Mouse (Mus musculus) gastrocnemius, postnatal 4 days (tissue): ENCODE results near the gene Apeh. TPM values are rescaled to one million over a fixed set of nuclear protein-coding genes. Genes with fewer than 3 reads are reported as not detected.
A peak's percentile ranks its signal among the peaks of the same experiment; 100 is the strongest.

Source experiments
- DNase-seq, 2 experiments: peaks; one replicate each; pipeline ENCODE4 v3.0.0; 2021 to 2022; ENCODE audit warnings: low spot score in 2 of 2, mixed read lengths in 2 of 2
- total RNA-seq, 2 experiments: library from RNA; stranded (reverse); gene quantifications; 2 replicates each; pipeline ENCODE4 v1.2.3; 2021

Gene Apeh
- total RNA-seq, 2 experiments from 2014 or later: 47.7 to 51.5 TPM

DNA sequence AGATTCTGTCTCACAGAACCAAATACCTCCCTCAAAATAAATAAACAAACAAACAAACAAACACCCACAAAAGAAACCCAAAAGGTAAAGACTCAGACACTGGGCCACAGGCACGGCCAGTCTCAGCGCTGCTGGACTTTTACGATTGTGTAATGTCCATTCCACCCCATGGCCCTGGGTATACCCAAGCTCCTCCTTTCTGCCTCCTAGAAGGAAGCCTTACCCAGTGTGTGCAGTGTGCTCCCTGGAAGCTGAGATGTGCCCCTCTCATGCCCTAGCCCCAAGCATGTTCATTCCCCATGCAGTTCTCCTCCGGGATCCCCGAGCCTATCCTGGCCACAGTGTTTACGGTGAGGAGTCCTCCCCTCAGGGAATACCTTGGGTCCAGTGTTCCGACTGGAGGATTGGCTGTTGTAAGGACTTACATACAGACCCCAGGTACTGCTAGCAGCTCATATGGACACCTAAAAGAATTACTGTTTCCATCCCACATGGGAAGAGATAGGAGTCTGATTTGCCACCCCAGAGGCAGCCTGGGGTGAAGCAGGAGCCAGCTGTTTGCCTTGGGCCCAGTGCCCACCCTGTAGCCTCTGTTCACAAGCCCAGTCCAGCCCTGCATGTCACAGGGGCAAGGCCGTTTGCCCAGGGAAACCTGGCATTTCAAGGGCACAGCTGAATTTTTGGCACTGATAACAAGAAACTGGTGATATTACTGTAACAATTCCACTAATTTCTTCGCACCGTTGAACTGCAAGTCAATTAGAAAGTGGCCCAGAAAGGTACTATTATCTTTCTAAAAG is 27.0 kb upstream of the Apeh start:
- DNase-seq: no peak

DNA sequence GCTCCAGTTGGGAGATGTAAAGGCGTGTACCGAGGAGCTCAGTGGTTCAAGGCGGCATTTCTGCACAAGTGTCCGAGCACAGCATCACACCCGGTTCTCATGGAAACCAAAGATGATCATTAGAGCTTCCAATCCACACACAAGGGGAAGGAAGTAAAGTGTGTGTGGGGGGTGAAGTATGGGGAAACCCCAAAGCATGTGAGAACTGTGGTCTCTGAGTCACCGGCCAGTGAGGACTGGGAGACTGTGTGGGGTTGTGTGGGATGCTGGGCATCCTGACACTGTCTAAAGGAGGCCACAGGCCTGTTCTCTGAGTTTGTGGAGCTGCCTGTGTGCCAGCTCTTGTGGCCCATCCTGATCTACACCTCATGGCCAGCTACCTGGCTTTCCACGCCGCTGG is 26.3 kb upstream of the Apeh start:
- DNase-seq: no peak

DNA sequence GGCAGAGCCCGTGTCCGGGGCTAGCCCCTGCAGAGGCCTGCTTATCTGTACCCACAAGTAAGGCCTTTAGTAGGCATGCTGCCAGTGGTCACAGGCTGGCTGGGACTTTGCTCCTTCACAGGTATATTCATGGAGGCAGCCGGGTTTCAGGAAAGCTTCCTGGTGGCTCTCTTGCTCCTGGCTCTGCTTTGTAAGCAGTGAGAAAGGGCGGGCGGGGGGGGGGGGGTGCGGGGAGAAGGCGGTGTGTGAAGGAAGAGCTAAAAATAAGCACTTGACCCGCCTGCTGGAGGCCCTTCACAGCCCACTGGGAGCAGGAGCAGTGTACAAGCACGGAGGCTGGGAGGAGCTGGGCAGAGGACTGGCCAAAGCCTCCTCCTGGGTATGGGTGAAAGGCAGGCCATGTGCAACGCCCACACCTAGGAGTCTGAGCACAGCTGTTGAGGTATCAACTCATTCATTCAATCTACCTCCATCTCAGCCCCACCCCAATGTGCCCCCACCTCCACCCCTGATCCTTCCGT is 25.5 kb upstream of the Apeh start:
- DNase-seq: no peak

DNA sequence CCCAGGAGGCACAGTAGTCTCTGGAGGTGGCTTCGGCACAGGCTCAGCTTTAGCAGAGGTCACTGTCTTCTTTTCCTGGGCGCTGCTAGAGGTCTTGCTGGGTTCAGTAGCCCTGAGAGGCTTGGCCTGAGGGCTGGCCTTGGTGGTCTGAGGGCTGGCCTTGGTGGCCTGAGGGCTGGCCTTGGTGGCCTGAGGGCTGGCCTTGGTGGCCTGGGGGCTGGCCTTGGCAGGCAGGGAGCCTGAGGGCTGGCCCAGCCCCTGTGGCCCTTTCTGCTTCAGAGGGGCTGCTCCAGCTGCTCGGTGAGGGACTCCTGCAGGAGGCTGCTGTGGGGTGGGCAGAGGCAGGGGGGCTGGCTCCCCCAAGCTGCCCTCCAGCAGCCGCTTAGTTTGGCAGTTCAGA is 22.7 kb upstream of the Apeh start:
- no peak for DNase-seq

DNA sequence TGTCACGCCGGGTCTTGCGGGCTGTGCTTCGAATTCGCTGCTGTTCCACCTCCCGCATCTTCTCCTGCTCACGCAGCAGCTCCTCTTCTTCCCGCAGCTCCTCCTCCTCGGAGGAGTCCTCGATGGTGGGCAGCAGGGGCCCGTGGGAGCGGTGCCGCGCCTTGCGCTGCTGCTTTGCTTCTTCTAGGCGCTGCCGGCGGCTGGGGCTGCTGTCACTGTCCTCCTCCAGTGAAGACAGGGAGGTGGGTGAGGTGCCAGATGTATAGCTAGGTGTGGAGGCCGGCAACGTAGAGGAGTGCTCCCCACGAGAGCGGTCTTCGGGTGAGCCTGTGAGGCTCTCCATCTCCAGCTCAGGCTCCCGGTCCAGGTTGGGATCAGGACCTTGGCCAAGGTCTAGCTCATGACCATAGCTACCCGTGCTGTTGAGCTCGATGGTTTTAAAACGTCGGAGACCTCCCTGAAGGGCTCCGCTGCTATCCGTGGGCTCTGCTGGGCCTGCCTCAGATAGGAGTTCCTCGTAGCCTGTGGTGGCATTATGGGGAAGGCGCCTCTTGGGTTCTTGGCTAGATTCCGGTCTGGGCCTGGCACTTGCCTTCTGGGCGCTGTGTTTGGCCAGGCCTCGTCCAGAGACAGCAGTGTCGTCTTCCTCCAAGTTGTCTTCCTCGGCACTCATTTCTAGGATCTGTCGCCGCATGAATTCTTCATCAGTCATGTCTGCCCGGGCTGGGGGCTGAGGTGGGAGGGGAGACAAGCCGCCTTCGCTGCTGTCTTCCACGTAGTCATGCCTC is 21.1 kb upstream of the Apeh start:
- no peak for DNase-seq

DNA sequence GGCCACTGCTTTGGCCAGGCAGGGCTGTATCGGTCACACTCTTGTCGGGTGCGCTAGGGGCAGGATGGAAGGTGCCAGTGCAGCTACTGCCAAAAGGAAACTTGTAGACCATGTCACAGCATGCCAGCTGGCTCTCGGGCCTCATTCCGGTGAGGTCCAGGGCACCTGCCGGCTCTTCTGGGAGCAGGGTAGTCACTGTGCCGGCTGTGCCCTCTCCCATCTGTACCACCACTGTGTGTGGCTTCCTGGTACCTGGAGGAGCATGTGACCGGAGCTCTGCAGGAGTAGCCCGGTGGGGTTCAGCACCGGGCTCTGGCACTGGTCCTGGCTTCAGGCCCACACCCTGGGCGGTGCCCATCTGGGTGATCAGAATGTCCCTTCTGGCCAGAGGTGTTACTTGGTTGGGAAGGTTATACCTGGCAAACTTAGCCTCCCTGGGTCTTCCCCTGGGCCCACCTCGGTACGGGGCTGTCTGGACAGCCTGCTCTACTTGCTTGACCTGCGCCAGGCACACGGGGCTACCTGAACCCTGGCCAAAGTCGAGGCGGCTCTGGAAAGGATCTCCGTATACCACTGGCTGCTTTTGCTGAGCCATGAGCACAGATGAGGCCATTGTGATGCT is 18.4 kb upstream of the Apeh start:
- no peak for DNase-seq

DNA sequence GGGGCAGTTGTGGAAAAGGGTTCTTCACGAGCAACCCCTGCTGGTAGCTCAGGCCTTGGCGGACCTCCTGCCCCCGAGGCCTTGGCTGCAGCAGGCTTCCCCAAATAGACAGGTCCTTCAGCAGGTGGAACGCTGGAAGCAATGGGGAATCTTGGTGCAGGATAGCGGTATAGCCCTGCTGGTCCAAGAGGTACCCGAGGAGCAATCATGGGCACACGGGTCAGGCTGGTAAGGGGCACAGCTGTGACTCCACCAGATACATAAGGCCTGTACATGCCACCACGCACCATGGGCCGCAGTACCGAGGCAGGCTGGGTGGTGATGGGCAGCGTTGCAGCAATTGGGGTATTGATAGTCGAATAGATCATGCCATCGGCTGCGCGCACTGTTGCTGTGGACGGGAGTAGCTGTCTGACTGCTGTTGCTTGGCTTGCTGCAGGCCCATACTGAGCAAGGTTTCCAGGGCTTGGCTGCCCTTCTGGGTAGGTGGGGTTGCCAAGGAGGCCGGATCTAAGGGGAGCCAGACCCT is 17.3 kb upstream of the Apeh start:
- no peak for DNase-seq

DNA sequence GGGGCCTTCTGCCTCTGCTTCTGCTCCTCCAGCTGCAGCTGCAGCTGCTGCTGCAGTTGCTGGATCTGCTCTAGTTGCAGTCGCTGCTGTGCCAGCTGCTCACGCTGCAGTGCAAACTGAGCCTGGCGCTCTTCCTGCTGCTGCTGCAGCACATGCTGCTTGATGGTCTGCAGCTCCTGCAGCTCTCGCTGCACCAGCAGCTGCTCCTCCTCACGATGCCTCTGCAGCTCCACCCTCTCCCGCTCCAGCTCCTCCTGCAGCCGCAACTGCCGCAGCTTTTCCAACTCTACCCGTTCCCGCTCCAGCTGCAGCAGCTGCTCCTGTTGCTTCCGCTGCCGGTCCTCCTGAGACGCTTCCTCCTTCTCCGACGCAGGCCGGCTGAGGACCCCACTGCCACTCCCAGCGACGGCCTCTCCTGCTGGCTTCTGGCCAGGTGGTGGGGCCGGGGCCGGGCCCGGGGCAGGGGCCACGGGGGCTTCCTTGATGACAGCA is 16.7 kb upstream of the Apeh start:
- DNase-seq: no peak

DNA sequence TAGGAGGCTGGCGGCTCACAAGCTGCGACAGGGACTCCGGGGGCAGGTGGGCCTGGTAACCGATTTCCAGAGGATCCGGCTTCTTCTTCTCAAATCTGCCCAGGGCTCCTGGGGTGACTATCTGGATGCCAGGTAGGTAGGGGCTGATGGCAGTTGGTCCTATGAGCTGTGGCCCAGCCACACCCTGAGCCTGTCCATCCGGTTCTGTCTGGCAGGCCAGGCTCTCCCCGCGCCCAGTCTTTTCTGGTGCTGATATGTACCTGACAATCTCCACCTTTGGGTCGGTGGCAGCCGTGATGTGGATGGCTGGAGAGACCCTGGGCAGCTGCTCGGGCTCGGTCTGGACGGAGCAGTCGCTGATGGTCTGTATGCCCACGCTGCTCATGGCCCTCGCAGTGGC is 15.8 kb upstream of the Apeh start:
- no peak for DNase-seq

DNA sequence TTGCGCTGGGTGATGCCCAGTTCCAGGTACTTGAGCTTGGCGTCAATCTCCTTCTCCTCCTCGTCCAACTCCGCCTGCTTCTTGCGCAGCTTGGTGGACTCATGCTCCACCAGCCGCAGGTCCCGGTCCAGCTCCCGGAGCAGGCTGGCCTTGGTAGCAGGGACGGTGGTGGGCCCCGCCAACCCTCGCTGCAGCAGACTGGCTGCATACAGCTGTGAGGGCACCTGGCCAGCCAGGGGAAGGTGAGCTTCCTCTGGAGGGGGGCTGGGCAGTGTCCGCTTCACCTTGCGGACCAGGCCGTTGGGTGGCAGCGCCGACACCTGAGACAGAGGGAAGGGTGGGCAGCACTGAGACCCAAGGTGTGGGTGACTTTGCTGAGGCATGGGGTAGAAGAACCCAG is 13.5 kb upstream of the Apeh start:
- no peak for DNase-seq

DNA sequence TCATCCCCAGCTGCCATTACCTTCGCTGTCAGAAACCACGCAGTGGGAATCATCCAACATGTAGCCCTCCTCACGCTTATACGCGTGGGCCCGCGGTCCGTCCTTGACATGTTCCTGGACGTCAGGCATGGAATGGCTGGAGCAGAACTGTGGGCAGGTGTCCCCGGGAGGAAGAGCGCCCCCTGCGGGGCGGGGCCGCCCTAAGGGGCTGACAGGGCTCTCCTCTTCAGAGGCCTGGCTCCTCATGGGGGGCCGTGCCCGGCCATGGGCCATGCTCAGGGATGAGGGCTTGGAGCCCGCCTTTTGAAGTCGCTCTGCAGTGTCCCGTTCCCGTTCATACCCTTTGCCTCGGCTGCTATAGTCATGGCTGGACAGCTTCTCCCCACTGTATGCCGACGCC is 11.7 kb upstream of the Apeh start:
- no peak for DNase-seq

DNA sequence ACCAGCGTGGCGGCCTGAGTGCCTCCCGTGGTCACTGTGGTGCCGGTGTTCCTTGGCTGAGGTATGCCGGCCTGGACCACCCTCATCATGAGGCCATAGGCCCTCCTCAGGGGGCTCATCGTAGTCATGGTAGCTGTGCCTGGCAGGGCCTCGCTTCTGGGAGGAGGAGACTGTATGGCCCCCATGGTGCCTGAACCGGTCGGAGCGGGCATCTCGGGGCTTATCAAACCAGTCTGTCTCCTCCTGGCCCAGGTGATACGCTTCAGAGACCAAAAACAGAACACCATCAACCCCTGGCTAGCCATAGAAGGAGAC is 11.1 kb upstream of the Apeh start:
- no peak for DNase-seq

DNA sequence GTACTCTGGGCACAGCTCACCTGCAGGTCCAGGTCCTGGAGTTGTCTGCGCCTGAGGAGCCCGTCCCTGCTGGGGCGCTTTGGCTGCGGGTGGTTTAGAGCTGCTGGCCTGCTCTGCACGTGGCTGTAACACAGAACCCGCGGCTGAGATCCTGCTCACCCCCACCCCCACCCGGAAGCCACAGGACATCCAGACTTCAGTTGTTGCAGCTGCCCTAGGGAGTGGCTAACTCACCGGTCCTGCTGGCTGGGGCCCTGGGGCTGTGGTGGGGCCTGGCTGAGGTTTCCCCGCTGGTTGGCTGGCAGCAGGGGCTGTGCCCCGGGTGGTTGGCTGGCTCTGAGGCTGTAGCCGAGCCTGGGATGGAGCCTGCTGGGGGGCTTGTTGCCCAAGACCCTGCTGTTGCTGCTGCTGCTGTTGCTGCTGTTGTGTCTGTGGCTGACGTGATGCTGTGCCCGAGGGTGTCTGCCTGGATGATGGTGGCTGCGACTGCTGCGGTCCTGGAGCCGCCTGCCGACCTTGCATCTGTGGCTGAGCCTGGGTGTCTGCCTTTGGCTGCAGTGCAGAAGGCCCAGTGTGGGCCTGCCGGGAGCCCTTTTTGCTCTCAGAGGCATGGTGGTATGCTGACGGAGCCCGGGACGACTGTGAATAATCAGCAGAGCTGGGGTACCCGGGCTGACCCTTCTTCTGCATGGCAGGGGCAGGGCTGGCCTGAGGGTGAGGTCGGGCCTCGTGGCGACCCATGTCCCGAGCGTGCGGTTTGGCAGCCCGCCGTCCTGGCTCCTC is 10.6 kb upstream of the Apeh start:
- no peak for DNase-seq

DNA sequence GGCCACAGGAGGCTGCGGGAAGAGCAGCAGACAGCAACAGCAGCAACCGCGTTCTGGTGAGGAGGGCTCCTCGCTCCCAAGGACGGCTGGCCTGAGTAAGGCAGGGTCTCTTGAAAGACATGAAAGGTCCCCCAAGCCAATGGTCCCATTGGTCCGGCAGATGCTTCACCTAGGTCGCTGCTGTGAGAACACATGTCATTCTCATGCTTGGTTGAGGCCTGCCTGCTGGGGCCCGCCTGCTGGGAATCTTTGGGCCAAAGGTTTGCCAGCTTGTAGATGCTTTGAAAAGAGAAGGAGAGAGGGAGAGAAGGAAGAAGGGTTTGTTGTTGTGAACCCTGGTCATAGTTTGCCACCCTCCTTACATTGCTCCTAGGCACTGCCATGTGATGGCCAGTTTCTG is 5.2 kb upstream of the Apeh start:
- DNase-seq: no peak

DNA sequence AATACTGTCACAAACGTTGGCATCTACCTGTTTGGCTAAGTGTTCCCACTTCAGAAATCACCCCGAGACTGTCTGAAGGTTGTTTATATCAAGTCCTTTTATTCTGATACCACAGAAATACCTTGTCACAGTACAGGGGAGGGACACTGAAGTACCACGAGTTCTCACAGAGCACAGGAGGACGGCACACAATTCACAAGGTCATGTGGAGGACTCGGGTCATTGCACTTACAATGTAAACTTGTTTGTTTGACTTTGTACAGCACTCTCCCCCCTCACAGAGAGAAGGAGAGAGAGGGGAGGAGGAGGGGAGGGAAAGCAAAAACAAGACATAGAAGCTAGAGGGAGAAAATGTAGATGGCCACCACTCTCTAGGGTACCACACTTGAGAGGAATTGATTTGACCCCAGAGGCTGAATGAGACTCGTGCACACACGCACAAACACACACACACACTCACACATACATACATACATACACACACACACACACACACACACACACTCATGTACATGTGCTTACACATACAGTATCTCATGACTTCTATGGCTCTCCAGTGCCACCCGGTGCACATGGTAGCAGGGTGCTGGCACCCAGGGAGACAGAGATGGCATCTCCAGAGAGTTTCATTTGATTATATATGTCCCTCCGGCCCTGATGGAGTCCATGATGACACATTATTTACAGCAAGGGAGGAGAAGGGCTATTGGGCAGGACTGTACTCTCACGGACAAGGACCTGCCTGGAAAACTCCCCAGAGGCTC is 1.7 kb upstream of the Apeh start:
- DNase-seq: no peak

DNA sequence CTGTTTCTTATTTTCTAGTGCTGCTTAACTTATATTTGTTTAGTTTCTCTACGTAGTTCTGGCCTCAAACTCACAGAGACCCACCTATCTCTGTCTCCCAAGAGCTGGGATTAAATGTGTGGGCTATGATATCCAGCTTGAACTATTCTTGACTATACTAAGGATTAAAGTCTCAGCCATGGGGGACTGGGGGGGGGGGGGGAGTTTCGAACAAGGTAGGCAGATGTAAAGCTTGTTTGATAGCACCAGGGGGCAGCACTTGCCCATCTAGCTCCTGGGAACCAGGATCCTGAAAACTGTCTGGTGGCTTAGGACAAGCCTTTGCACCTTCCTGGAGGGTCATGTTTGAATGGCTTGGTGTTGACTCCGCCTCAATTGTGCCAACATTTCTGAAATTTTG is 1.1 kb upstream of the Apeh start:
- peak in 1 of 2 experiments; percentile 57 for DNase-seq

DNA sequence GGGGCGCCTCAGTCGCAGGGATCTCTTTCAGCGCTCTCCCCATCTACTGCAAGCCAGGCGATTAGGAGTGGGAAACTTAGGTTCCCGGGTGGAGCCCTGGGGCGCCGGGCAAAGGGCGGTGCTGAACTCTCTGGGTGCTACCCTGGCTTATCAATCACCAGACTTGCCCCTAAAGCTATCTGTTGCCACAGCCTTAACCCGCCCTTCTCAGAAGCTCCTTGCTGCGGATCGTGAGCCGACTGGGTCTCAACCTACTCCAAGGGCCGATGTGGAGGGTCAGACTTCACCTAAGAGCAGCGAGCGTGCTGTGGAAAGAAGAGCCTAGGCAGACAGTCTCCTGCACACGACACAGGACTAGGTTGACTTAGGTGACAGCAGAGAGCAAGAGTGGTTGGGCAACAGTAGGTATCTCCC is 599 bp upstream of the Apeh start:
- no peak for DNase-seq

DNA sequence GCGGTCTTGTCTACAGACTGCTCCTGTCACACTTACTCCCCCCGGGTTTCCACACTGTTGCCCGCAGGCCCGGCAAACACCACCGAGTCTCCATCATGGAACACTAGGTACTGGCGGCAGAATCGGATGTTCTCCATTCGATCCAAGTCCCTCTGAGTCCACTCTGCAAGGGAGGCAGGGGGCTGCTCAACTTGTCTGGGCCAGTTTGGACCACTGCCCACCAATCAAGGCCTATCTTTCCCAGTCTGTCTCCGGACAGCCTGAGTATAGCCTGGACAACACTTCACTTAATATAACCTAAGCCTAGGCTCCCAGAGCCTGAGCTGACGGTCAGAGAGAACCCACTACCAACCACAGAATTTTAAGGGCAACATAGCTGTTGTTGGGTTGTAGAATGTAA is 820 bp downstream of the Apeh start:
- DNase-seq: no peak

DNA sequence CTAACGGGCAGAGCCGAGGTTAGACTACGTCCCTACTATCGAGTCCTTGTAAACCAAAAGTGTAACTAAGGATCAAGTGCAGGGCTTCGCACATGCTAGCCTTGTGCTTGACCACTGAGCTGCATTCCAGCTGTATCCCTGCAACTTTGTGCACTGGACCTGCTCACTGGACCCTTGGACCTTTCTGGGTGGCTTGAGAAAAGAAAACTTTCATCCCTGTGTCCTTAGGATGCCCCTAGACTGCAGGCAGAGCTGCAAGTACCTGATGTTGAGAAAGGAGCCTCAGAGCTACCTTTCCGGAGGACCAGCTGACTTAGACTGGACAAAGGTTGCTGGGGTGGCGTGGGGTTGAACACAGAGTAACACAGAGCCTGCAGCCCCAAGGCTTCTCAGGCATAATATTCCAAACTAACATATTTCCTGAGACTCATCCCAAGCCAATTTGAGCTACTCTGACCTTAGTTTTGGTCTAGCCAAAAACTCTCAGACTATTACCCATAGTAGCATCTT is 3.7 kb downstream of the Apeh start:
- no peak for DNase-seq

DNA sequence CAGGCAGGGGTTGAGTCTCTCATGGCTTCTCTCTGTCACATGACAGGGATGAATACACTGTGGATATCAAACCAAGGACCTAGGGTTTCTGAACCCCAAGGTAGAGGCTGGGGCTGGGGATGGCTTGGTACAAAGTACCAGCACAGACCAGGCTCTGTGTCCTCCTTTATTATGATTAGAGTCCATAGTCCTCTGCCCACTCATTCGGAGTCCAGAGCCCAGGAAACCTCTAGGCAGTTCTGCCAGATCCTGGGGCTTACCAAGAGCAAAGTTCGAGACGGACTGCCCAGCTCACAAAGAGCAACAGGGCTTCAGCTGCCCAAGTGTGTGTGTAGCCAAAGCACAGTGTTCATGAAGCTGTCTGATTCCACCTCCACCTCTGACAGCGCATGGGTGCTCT is 9.1 kb downstream of the Apeh start:
- no peak for DNase-seq
